Mouse (Mus musculus) neural tube, embryonic 14.5 days (tissue): ENCODE results near the gene Ctnna2. TPM values are rescaled to one million over a fixed set of nuclear protein-coding genes. Genes with fewer than 3 reads are reported as not detected.

Experiments
- ATAC-seq: fragments of 200-750 bp; cut with Nextera tagmentation; 2 replicates; pipeline ENCODE4 v1.8.0; 2017; ENCODE audit warnings: low read depth, mild to moderate bottlenecking, moderate TSS enrichment, moderate library complexity
- H3K27ac ChIP-seq: fragments of 300-500 bp; sonication (generic); 2 replicates; pipeline ENCODE4 v1.5.1; 2014; ENCODE audit warnings: low read depth, mild to moderate bottlenecking, control low read depth, low read length, moderate library complexity, mixed read lengths
- H3K27me3 ChIP-seq: fragments of 300-500 bp; sonication (generic); 2 replicates; pipeline ENCODE4 v1.6.1; 2014; ENCODE audit warnings: low read length; ENCODE audit not compliant: control insufficient read depth, insufficient read depth
- H3K36me3 ChIP-seq: fragments of 300-500 bp; sonication (generic); 2 replicates; pipeline ENCODE4 v1.6.1; 2014; ENCODE audit warnings: low read length, mixed read lengths; ENCODE audit not compliant: control insufficient read depth, insufficient read depth
- H3K4me1 ChIP-seq: fragments of 300-500 bp; sonication (generic); 2 replicates; pipeline ENCODE4 v1.6.1; 2014; ENCODE audit warnings: low read length; ENCODE audit not compliant: control insufficient read depth, insufficient read depth
- H3K4me2 ChIP-seq: fragments of 300-500 bp; sonication (generic); 2 replicates; pipeline ENCODE4 v1.6.1; 2014; ENCODE audit warnings: mild to moderate bottlenecking, low read depth, low read length, control low read depth
- H3K4me3 ChIP-seq: fragments of 300-500 bp; sonication (generic); 2 replicates; pipeline ENCODE4 v1.5.1; 2014; ENCODE audit warnings: low read depth, low read length, control low read depth, mixed read lengths
- H3K9ac ChIP-seq: fragments of 300-500 bp; sonication (generic); replicated peaks from 2 replicates; pipeline ENCODE4 v1.6.1; 2014; ENCODE audit warnings: low read depth, mild to moderate bottlenecking, control low read depth, low read length, mixed read lengths
- H3K9me3 ChIP-seq: fragments of 300-500 bp; sonication (generic); 2 replicates; pipeline ENCODE4 v1.6.1; 2016; ENCODE audit warnings: low read length; ENCODE audit not compliant: control insufficient read depth
- WGBS: fragments of 180-500 bp; shearing (Covaris S2); extraction: QIAGEN DNeasy Blood & Tissue Kit; methylation state at CpG from one replicate; pipeline ENCODE4 v1.1.7; 2014; 5-methylcytosine and 5-hydroxymethylcytosine counted together
- polyA plus RNA-seq: library from polyadenylated mRNA; unstranded; fragments of >200 nt; fragmentation: Nextera tagmentation; extraction: Ambion mirVana; gene quantifications from 2 replicates; pipeline ENCODE4 v1.2.1, GENCODE M21; 2014

Ctnna2 gene
- polyA plus RNA-seq, 1 experiment from 2014 or later = 108 TPM

DNA sequence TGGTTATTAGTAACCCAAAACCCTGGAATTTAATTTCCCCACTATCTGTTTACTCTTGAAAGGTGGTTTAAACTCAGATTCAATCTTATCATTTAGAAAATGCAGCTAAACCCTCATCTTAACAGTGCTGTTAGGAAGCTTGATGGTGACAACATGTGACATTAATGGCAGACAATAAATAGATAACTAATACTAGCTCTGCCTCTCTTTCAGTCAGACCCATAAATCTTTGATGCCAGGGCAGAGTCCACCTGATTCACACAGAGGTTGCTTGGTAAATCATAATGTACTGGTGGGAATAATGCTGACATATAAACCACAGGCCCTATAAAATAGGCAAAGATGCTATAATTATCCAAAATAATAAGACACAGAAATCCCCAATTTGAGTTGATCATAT, 398.6 kb downstream of the Ctnna2 start:
- no peaks in the 10 kb centered on the region for H3K9me3 ChIP-seq
- no peak overlapping the region for H3K4me2 ChIP-seq
- H3K27me3 ChIP-seq = no peaks in the 10 kb centered on the region
- H3K4me1 ChIP-seq = no peaks in the 10 kb centered on the region
- H3K4me3 ChIP-seq = no peak overlapping the region
- no peak for ATAC-seq
- H3K27ac ChIP-seq = no peak overlapping the region
- H3K36me3 ChIP-seq = no peaks in the 10 kb centered on the region
- H3K9ac ChIP-seq = no peak overlapping the region

DNA sequence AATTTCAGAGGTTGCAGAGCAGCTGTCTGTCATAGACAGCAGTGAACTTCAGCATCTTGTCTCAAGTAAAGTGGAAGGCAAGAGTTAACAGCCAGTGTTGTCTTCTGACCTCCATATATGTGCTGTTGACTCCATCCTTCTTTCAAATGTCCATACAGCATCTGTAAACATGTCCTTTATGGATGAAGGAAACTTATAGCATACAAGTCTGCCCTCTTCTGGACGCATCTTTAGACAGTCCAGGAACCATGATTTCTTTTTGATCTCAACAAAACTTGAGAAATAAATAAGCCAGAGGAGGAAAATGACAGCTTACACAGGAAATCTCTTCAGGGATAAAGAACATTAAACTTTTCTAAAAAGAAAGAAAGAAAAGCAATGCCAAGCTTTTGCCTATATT, 400.9 kb downstream of the Ctnna2 start:
- Histone ChIP-seq H3K27me3 (no peaks in the 10 kb centered on the region), H3K36me3 (no peaks in the 10 kb centered on the region), H3K4me2 (no peak overlapping the region), H3K4me3 (no peak overlapping the region), H3K4me1 (no peaks in the 10 kb centered on the region), H3K9me3 (no peaks in the 10 kb centered on the region), H3K9ac (no peak overlapping the region), H3K27ac (no peak overlapping the region)
- no peak for ATAC-seq
- 76% methylated on average over 1 of the region's 1 CpGs for WGBS

- Histone ChIP-seq H3K27me3 (no peaks in the 10 kb centered on the region), H3K9ac (no peak overlapping the region), H3K4me3 (no peak overlapping the region), H3K9me3 (no peaks in the 10 kb centered on the region), H3K36me3 (no peaks in the 10 kb centered on the region), H3K4me1 (no peaks in the 10 kb centered on the region), H3K4me2 (no peak overlapping the region), H3K27ac (no peak overlapping the region)
- WGBS = 56% methylated on average over 3 of the region's 3 CpGs
- ATAC-seq = no peak
These were observed 401.9 kb downstream of the Ctnna2 start for GRCm38 (mm10) chr6:77577585-77577984.

DNA sequence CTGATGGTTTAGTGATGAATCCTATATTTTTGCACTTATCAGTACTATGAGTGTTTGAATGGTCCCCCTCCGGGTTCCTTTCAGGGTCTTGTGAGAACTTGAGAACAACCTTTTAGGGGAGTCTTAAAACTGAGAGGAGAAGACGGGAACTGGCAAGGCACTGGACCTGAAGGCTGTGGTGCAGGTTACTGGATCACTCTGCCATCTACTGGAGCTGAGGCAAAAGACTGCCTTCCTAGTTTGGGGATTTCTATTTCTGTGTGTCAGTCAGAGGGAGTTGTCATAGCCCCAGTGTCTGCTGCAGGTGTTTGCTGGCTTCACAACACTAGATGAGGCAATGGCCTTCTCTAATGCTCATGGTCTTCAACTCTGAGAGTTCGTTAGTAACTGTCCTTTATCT, 406.9 kb downstream of the Ctnna2 start:
- Histone ChIP-seq H3K27ac (no peak overlapping the region), H3K4me3 (no peak overlapping the region), H3K9me3 (no peaks in the 10 kb centered on the region), H3K27me3 (no peaks in the 10 kb centered on the region), H3K36me3 (no peaks in the 10 kb centered on the region), H3K4me1 (no peaks in the 10 kb centered on the region), H3K4me2 (no peak overlapping the region), H3K9ac (no peak overlapping the region)
- 49% methylated on average over 3 of the region's 3 CpGs for WGBS
- ATAC-seq = peak; percentile 70; the same call in 1 of the 2 replicates

- H3K9ac ChIP-seq = no peak overlapping the region
- no peak for ATAC-seq
These were observed 409.6 kb downstream of the Ctnna2 start for GRCm38 (mm10) chr6:77569851-77570250.

DNA sequence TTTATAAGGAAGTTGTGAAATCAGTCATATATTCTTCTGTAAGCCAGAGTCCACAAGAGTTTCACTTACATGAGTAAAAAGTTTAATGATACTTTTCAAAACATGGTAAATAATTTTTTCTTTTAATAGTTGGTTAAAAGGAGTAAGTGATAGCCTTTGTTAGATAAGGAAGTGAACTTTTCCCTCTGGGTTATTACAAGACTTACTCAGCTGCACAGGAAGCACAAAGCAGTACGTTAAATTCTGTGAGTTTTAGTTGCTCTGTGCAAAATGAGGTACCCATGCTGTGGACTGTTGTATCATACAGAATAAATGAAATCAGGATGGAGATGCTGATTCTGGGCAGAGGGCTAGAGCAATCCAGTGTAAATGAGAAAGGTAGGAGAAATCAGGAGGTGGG, 423.3 kb downstream of the Ctnna2 start:
- no peaks in the 10 kb centered on the region for H3K9me3 ChIP-seq
- H3K4me2 ChIP-seq = no peak overlapping the region
- no peaks in the 10 kb centered on the region for H3K27me3 ChIP-seq
- no peaks in the 10 kb centered on the region for H3K4me1 ChIP-seq
- H3K9ac ChIP-seq = no peak overlapping the region
- ATAC-seq = no peak
- no peak overlapping the region for H3K27ac ChIP-seq
- no peaks in the 10 kb centered on the region for H3K36me3 ChIP-seq
- 93% methylated on average over 1 of the region's 1 CpGs for WGBS
- H3K4me3 ChIP-seq = no peak overlapping the region

More at GRCm38 (mm10) chr6:77569851-77570250, 409.6 kb downstream of the Ctnna2 start:
- whole genome bisulfite sequencing = 87% methylated on average over 3 of the region's 3 CpGs
- Histone ChIP-seq H3K4me2 (no peak overlapping the region), H3K27me3 (no peaks in the 10 kb centered on the region), H3K9me3 (no peaks in the 10 kb centered on the region), H3K4me1 (no peaks in the 10 kb centered on the region), H3K4me3 (no peak overlapping the region), H3K27ac (no peak overlapping the region), H3K36me3 (no peaks in the 10 kb centered on the region)

DNA sequence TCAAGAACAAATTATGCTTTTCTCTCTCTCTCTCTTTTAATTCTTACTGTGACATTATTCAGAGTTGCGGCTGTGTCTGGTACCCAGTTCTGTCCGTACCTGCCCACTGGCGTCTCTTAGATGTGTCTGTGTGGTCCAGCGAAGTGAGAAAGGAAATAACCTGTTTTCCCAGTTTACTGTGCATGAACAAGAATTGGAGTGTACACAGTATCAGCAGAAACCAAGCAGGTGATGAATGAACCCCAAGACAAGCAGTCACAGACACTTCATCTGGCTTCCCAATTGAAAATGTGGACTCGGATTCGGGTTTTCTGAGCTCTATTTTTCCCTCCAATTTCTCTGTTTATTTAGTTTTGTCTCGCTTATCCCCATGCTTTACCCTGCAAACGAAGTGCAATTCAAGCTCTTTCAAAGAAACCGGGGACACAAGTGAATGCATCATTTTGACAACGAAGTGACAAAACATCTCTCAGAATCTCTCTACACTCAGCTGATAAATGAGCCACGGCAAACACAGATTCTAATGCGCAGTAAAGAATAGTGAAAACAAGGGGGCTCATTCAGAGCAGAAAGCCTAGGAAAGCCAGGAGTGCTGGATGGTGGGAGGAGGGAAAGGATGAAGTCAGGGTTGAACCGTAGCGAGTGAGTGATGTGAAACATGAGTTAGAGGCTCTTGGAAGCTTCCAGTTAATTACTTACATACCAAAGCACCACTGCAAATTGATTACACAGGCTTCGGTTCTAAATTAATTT, 442.3 kb downstream of the Ctnna2 start:
- Histone ChIP-seq H3K4me2 (peak overlapping the region; percentile 7; the same call in 1 of the 2 replicates), H3K27me3 (no peaks in the 10 kb centered on the region), H3K9ac (no peak overlapping the region), H3K36me3 (no peaks in the 10 kb centered on the region), H3K9me3 (no peaks in the 10 kb centered on the region), H3K4me3 (no peak overlapping the region), H3K4me1 (no peaks in the 10 kb centered on the region), H3K27ac (no peak overlapping the region)
- ATAC-seq = 0 out of 2 replicates have a peak, but pooled peaks have one; percentile 38
- 23% methylated on average over 15 of the region's 15 CpGs for WGBS

- H3K9ac ChIP-seq = no peak overlapping the region
- no peaks in the 10 kb centered on the region for H3K36me3 ChIP-seq
- WGBS = 77% methylated on average over 2 of the region's 2 CpGs
- no peak overlapping the region for H3K4me3 ChIP-seq
- no peak for ATAC-seq
- H3K9me3 ChIP-seq = no peaks in the 10 kb centered on the region
- no peaks in the 10 kb centered on the region for H3K27me3 ChIP-seq
- H3K4me1 ChIP-seq = no peaks in the 10 kb centered on the region
- H3K4me2 ChIP-seq = no peak overlapping the region
- no peak overlapping the region for H3K27ac ChIP-seq
These were observed 451.9 kb downstream of the Ctnna2 start for GRCm38 (mm10) chr6:77527636-77528035.

- H3K27me3 ChIP-seq = no peaks in the 10 kb centered on the region
- 63% methylated on average over 2 of the region's 2 CpGs for WGBS
- ATAC-seq = no peak
- no peak overlapping the region for H3K27ac ChIP-seq
- H3K9ac ChIP-seq = no peak overlapping the region
- no peak overlapping the region for H3K4me3 ChIP-seq
- no peak overlapping the region for H3K4me2 ChIP-seq
- H3K36me3 ChIP-seq = no peaks in the 10 kb centered on the region
- H3K4me1 ChIP-seq = no peaks in the 10 kb centered on the region
- no peaks in the 10 kb centered on the region for H3K9me3 ChIP-seq
These were observed 457.7 kb downstream of the Ctnna2 start for GRCm38 (mm10) chr6:77521836-77522235.
